Mouse (Mus musculus) hindbrain, embryonic 16.5 days (tissue): ENCODE data around the gene Txndc2. TPM values are rescaled to one million over a fixed set of nuclear protein-coding genes. Genes with fewer than 3 reads are reported as not detected.

ENCODE experiments used
- polyA plus RNA-seq: library from polyadenylated mRNA; unstranded; fragments of >200 nt; fragmentation: Nextera tagmentation; extraction: Ambion mirVana; gene quantifications from 2 replicates; pipeline ENCODE4 v1.2.1, GENCODE M21; 2015

Txndc2 gene
- polyA plus RNA-seq, 1 experiment from 2014 or later, result not detected

Other genes starting within 250 kb of the Txndc2 start
- gene Tmem232, start 101.4 kb downstream of the Txndc2 start, polyA plus RNA-seq, result 0.51 and 0.68 TPM in 2 replicates
- gene Vapa, start 28.6 kb downstream of the Txndc2 start, polyA plus RNA-seq, result 250 and 257 TPM in 2 replicates
- gene Rab31, start 130.6 kb upstream of the Txndc2 start, polyA plus RNA-seq, result 70.0 and 73.8 TPM in 2 replicates
- gene Ppp4r1, start 140.4 kb upstream of the Txndc2 start, polyA plus RNA-seq, result 37.1 and 41.3 TPM in 2 replicates
- gene Ralbp1, start 243.6 kb upstream of the Txndc2 start, polyA plus RNA-seq, result 52.1 and 58.3 TPM in 2 replicates